Mouse (Mus musculus) layer of hippocampus, adult 9-11 months (tissue): ENCODE data around the gene Zcchc2.

ENCODE experiments used
- DNase-seq: peaks from one replicate; pipeline ENCODE4 v3.0.0; 2022

Zcchc2 gene

DNA sequence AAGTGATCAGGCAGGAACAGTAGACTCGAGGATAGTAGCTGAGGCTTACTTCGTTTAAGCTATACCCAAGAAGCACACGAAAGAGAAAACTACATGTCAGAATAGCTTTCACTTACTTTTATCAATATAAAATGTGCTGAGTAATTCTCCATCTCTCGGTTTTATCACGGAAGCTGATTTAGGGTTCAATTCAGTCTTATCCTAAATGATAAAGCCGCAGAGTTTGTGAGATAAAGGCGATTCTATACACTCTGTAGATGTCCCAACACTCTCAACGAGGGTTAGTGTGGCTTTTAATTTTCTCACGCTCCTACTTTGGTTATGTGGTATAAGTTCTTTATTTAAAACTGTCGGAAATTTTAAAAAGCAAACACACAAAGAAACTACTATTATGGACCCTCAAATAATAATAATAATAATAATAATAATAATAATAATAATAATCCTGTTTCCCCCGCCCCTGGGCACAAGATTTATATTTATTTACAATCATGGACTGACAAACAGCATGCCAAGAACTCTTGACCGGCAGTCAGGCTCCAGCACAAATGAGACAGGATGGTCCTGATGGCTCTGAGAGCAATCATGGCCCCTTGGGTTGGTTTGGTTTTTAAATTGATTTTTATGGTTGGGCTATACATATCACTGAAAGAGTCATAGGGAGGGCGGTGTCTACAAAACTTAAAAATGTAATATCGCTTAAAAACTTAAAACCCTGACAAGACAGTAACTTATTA lies 1.1 kb upstream of the Zcchc2 start:
- no peak for DNase-seq

GRCm38 (mm10) chr1:105989640-105989984 lies 594 bp upstream of the Zcchc2 start:
- no peak for DNase-seq

DNA sequence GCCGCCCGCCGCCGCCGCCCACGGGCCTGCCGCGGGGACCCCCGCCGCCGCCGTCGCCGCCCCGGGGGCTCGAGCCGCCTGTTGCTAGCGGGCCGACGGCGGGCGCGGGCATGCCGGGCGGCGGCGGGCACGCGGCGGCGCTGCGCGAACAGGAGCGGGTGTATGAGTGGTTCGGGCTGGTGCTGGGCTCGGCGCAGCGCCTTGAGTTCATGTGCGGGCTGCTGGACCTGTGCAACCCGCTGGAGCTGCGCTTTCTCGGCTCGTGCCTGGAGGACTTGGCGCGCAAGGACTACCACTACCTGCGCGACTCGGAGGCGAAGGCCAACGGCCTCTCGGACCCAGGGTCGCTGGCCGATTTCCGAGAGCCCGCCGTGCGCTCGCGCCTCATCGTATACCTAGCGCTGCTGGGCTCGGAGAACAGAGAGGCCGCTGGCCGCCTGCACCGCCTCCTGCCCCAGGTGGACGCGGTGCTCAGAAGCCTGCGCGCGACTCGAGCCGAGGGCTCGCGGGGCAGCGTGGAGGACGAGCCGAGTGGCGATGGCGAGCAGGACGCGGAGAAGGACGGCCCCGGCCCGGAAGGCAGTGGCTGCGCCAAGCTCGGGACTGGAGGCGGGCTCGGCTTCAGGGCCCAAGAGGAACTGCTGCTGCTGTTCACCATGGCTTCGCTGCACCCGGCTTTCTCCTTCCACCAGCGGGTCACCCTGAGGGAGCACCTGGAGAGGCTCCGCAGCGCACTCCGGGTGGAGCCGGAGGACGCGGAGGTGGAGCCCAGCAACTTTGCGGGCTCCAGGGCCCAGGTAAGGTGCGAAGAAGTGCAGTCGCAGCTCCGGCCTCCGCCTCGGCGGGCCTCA lies 930 bp downstream of the Zcchc2 start:
- DNase-seq, result peak; percentile 61

DNA sequence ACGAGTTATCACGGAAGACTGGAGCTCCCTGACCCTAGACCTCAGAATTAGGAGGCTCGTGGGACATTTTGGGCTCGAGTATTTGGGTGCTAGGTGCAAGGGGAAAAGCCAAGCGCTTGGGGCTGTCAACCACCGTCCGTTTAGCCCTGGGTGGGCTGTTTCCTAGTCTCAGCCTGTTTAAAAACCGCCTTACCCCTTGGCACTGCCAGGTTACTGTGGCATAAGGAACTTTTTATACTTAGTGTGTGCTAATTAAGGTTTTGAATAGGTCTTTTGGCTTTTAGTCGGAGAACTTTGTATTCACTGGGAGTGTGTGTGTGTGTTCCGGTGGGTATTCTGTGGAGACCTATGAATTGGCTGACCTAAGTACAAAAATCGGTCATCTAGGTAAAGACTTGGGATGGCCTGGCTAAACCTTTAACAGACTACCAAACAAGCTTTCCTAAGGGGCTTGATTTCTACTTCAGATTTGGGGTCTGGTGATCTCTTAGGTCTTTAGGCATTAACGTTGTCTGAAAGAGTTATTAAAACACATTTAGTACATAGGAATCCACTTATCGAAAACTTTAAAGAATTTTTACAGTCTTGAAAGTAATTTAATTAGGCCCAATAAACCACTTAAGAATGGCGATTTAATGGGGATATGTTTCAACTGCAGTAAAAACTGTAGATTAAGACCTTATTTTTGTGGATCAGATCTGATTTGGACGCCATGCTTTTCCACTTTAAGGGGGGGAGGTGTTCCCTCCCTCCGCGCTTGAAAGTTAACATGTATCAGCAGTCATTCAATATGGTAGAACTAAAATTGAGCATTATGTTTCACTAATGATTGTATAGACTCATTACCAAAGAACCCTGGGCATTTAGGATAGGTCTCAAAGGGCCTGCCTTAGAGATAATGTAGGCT lies 2.0 kb downstream of the Zcchc2 start:
- no peak for DNase-seq

- no peak for DNase-seq
These were observed 3.0 kb downstream of the Zcchc2 start for GRCm38 (mm10) chr1:105993196-105993595.

DNA sequence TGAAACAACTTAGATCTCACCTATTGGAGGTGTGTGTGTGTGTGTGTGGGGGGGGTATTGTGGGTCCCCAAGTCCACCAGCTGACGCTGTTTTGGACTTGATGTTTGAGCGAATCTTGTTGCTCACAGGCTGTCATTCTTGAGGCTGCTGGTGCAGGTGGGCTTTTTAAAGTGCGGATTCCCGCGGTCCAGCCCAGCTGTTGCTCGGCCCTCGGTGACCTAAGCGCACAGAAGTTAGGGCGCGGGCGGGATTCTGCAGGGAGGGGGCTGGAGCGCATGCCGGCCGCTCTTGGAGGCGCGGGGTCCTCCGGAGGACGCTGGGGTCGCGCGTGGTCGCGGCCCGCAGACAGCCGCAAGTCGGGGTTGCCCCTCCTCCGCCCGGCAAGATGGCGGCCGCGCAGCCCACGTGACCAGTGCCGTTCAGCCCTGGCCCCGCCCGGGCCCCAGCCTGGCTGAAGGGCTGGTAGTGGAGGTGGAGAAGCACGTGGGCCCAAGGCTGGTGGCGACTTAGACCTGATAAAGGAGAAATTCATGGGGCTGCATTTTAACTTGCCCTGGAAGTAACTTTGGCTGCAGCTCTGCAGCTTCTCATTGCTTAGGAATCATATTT lies 3.5 kb downstream of the Zcchc2 start:
- peak; percentile 86 for DNase-seq

- DNase-seq, result no peak
These were observed 5.8 kb downstream of the Zcchc2 start for GRCm38 (mm10) chr1:105995966-105996365.

GRCm38 (mm10) chr1:105997282-105997681 lies 7.1 kb downstream of the Zcchc2 start:
- no peak for DNase-seq

DNA sequence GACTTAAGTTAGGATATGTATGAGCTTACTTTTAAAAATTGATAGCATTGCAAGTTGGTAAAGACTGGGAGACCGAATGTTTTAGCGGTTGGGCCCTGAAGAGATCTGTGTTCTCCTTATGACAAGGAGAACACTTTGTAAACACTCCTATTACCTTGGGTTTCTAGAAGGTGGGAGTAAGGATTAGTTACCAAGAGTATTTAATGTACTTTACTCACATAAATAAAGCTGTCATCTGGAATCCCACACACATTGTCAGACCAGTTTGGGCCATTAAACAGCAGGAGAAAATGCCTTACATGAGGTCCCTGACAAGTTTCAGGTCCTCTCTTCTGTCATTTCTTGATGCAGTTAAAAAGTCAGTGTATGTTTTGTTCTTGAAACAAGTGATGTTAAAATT lies 9.6 kb downstream of the Zcchc2 start:
- DNase-seq, result no peak

DNA sequence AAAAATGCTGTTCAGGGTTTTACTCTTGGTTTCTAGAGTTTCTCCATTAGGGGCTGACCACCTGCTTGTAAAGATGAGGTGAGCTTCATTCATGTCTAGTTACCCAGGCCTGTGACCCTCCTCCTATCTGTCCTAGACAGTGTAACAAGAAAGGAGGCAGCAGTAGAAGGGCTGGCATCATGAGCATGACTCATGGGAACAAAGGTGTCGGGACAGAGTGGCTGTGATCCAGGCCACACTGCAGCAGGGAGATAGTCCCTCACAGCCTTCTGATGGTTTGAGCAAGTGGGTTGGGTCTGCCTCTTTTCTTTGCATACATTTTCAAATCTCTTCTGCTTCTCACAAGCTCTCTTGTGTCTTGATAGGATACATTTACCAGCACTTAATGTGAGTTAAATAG lies 17.4 kb downstream of the Zcchc2 start:
- no peak for DNase-seq

DNA sequence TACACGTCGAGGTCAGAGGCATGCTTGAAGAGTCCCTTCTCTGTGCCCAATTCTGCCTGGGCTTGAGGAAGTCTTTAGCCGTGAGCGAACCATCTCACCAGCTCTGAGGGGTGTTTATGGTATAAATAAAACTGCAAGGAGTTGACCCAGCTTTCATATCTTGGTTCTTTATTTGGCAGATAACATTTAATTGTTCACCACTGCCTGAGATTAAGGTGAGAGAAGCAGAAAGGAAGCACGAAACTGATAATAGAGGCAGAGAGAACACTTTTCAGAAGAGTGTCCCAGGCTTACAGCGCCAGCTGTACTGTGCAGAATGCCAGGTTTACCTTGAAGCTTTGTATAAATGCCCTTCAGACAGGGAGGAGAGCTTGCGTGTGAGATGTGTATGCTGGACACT lies 20.9 kb downstream of the Zcchc2 start:
- DNase-seq, result no peak

DNA sequence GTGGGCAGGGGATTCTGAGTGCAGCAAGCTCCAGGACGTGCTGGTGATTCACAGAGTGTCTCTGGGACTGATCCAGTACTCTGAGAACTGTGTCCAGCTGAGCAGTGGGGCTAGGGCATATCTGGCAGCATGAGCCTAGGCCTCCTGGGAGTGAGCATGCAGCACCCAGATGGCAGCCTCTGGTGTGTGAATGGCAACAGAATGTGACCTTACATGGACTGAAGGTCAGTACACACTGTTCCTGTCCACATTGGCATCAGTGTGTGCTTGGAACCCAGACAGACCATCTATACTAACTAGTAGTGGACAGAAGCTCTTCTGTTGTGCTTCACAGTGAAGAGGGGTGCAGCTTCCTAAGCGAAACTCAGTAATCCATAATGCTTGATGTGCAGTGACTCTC lies 23.6 kb downstream of the Zcchc2 start:
- no peak for DNase-seq

- no peak for DNase-seq
These were observed 26.1 kb downstream of the Zcchc2 start for GRCm38 (mm10) chr1:106016262-106016661.

GRCm38 (mm10) chr1:106019854-106020253 lies 29.6 kb downstream of the Zcchc2 start:
- no peak for DNase-seq

DNA sequence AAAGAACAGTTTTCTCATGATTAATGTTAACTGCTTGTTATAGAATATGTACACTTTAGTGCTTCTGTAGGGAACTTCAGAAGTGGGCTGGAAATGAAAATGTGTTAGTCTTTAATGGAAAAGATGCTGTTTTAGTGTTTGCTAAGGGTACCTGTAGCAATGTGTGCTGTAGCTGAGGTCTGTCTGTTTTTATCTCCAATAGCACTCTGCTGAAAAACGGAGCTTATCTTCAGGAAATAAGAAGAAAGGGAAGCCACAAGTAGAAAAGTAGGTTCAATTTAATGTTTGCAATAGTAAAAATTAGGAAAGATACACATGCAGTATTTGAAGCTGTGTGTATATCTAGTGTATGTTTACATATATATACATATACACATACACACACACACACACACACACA lies 32.8 kb downstream of the Zcchc2 start:
- DNase-seq, result no peak

GRCm38 (mm10) chr1:106024254-106024653 lies 34.0 kb downstream of the Zcchc2 start:
- no peak for DNase-seq

- no peak for DNase-seq
These were observed 34.6 kb downstream of the Zcchc2 start for GRCm38 (mm10) chr1:106024778-106025177.

- DNase-seq, result no peak
These were observed 39.6 kb downstream of the Zcchc2 start for GRCm38 (mm10) chr1:106029769-106030168.

DNA sequence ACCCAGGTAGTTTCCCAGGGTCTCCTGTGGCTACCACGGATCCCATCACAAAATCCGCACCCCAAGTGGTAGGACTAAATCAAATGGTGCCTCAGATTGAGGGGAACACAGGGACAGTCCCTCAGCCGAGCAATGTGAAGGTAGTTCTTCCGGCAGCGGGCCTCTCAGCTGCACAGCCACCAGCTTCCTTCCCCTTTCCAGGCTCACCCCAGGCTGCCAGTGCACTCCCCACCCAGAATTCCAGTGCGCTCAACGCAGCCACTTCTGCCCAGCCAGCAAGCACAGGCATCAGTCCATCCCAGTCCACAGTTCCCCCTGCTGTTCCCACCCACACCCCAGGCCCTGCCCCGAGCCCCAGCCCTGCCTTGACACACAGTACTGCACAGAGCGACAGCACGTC lies 40.1 kb downstream of the Zcchc2 start:
- DNase-seq, result no peak

DNA sequence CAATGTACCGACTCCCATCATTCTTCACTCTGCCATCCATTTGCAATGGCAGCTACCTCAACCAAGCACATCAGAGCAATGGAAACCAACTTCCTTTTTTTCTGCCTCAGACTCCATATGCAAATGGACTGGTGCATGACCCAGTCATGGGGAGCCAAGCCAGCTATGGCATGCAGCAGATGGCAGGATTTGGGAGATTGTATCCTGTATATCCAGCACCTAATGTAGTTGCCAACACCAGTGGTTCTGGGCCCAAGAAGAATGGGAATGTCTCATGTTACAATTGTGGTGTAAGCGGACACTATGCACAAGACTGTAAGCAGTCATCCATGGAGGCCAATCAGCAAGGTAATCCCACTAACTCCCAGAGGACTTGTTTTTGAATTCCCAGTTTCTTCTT lies 40.7 kb downstream of the Zcchc2 start:
- no peak for DNase-seq

GRCm38 (mm10) chr1:106031908-106032307 lies 41.7 kb downstream of the Zcchc2 start:
- no peak for DNase-seq

DNA sequence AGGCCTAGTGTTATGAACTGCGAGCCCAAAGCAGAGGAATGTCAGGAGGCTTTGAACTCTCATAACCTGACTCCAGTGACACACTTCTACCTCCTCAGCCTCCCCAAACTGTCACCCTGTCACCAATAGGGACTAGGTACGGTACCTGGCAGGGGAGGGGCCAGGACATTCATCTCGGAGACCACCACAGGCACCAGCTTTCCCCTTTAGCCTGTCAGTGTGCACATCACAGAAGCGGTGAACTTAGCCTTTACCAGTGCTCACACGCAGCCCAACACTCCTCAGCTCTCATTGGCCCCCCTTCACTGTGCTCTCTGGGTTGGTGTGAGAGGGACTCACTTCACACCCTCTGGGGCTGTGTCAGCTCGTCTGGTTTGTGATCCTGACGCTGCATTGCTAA lies 44.6 kb downstream of the Zcchc2 start:
- DNase-seq, result no peak
